Mouse (Mus musculus) limb, embryonic 11.5 days (tissue): ENCODE measurements around the gene C2cd6. TPM values are rescaled to one million over a fixed set of nuclear protein-coding genes. Genes with fewer than 3 reads are reported as not detected.

Experiments used
- polyA plus RNA-seq: library from polyadenylated mRNA; unstranded; fragments of >200 nt; fragmentation: Nextera tagmentation; extraction: Ambion mirVana; gene quantifications from 2 replicates; pipeline ENCODE4 v1.2.1, GENCODE M21; 2014

Gene C2cd6
- polyA plus RNA-seq, 1 experiment from 2014 or later = not detected

Other genes starting within 250 kb of the C2cd6 start
- 8.3 and 10.0 TPM in 2 replicates for gene Trak2, start 121.5 kb downstream of the C2cd6 start, polyA plus RNA-seq
- gene Stradb, start 121.4 kb downstream of the C2cd6 start, polyA plus RNA-seq = 23.2 and 23.8 TPM in 2 replicates
- gene Tmem237, start 25.5 kb upstream of the C2cd6 start, polyA plus RNA-seq = 36.2 and 39.8 TPM in 2 replicates
- 0.18 and 0.28 TPM in 2 replicates for gene Mpp4, start 68.5 kb upstream of the C2cd6 start, polyA plus RNA-seq
- gene Als2, start 142.3 kb upstream of the C2cd6 start, polyA plus RNA-seq = 12.0 and 13.2 TPM in 2 replicates
- 0.13 and 0.21 TPM in 2 replicates for gene Cdk15, start 162.0 kb upstream of the C2cd6 start, polyA plus RNA-seq